Mouse (Mus musculus): Measurements from ENCODE around the gene Hes6. TPM values are rescaled to one million over a fixed set of nuclear protein-coding genes. Genes with fewer than 3 reads are reported as not detected.

Gene Hes6
- polyA plus RNA-seq, 1 experiment from 2014 or later: 75.1 TPM

GRCm38 (mm10) chr1:91454366-91454765 is 40.5 kb upstream of the Hes6 start:
- no peak for TF ChIP-seq CTCF (IDR thresholded peaks at IDR 0.05)
- no peak for TF ChIP-seq EP300 (IDR thresholded peaks at IDR 0.05)
- ATAC-seq (peak; percentile 8), DNase-seq (ENCODE audit: low spot score) (peak; percentile 61)
- Histone ChIP-seq H3K9me3 (ENCODE audit: low read length) (no peaks in the 10 kb centered on the region), H3K27ac (ENCODE audit: low read length) (peak overlapping the region; percentile 98), H3K4me2 (replicated peaks; ENCODE audit: low read depth, low read length) (0 out of 2 replicates have a peak overlapping the region, but pooled peaks have one; percentile 11), H3K27me3 (replicated peaks; ENCODE audit: insufficient read depth, low read length) (no peaks in the 10 kb centered on the region), H3K9ac (replicated peaks; ENCODE audit: low read depth) (no peak overlapping the region), H3K4me1 (ENCODE audit: insufficient read depth, low read depth, low read length) (peaks cover 50% of the 10 kb centered on the region), H3K36me3 (ENCODE audit: insufficient read depth, low read length) (peaks cover 12% of the 10 kb centered on the region), H3K4me3 (ENCODE audit: low read depth, low read length) (no peak overlapping the region)
- 50% methylated on average over 3 of the region's 3 CpGs for WGBS

- Histone ChIP-seq H3K9ac (replicated peaks; ENCODE audit: low read depth) (no peak overlapping the region), H3K4me1 (ENCODE audit: insufficient read depth, low read depth, low read length) (peaks cover 50% of the 10 kb centered on the region), H3K4me3 (ENCODE audit: low read depth, low read length) (no peak overlapping the region), H3K4me2 (replicated peaks; ENCODE audit: low read depth, low read length) (0 out of 2 replicates have a peak overlapping the region, but pooled peaks have one; percentile 11), H3K27me3 (replicated peaks; ENCODE audit: insufficient read depth, low read length) (no peaks in the 10 kb centered on the region), H3K27ac (ENCODE audit: low read length) (peak overlapping the region; percentile 98), H3K36me3 (ENCODE audit: insufficient read depth, low read length) (peaks cover 17% of the 10 kb centered on the region), H3K9me3 (ENCODE audit: low read length) (no peaks in the 10 kb centered on the region)
- no peak for ATAC-seq
- DNase-seq (ENCODE audit: low spot score): peak; percentile 57
- no peak for TF ChIP-seq CTCF (IDR thresholded peaks at IDR 0.05)
- TF ChIP-seq EP300 (IDR thresholded peaks at IDR 0.05): 0 out of 2 replicates have a peak, but pooled peaks have one; percentile 5
- WGBS: 60% methylated on average over 9 of the region's 9 CpGs
These were observed 40.1 kb upstream of the Hes6 start for GRCm38 (mm10) chr1:91453932-91454331.

- ATAC-seq (no peak), DNase-seq (ENCODE audit: low spot score) (no peak)
- H3K36me3 ChIP-seq (ENCODE audit: insufficient read depth, low read length): peaks cover 38% of the 10 kb centered on the region
- H3K9me3 ChIP-seq (ENCODE audit: low read length): no peaks in the 10 kb centered on the region
- no peak overlapping the region for H3K4me3 ChIP-seq (ENCODE audit: low read depth, low read length)
- no peaks in the 10 kb centered on the region for H3K27me3 ChIP-seq (replicated peaks; ENCODE audit: insufficient read depth, low read length)
- no peak for TF ChIP-seq CTCF (IDR thresholded peaks at IDR 0.05)
- no peak for TF ChIP-seq EP300 (IDR thresholded peaks at IDR 0.05)
- H3K27ac ChIP-seq (ENCODE audit: low read length): peak overlapping the region; percentile 33; the same call in 1 of the 2 replicates
- no peak overlapping the region for H3K4me2 ChIP-seq (replicated peaks; ENCODE audit: low read depth, low read length)
- H3K4me1 ChIP-seq (ENCODE audit: insufficient read depth, low read depth, low read length): peaks cover 41% of the 10 kb centered on the region
- 41% methylated on average over 5 of the region's 5 CpGs for WGBS
- H3K9ac ChIP-seq (replicated peaks; ENCODE audit: low read depth): no peak overlapping the region
These were observed 37.8 kb upstream of the Hes6 start for GRCm38 (mm10) chr1:91451547-91452084.

- H3K4me1 ChIP-seq (ENCODE audit: insufficient read depth, low read depth, low read length): peaks cover 44% of the 10 kb centered on the region
These were observed 37.0 kb upstream of the Hes6 start for GRCm38 (mm10) chr1:91450851-91451250.

GRCm38 (mm10) chr1:91448688-91449087 is 34.9 kb upstream of the Hes6 start:
- no peak overlapping the region for H3K4me2 ChIP-seq (replicated peaks; ENCODE audit: low read depth, low read length)
- no peak overlapping the region for H3K9ac ChIP-seq (replicated peaks; ENCODE audit: low read depth)
- H3K4me1 ChIP-seq (ENCODE audit: insufficient read depth, low read depth, low read length): peaks cover 26% of the 10 kb centered on the region; the same call in 1 of the 2 replicates
- peaks cover 52% of the 10 kb centered on the region for H3K36me3 ChIP-seq (ENCODE audit: insufficient read depth, low read length)
- peak; percentile 92 for ATAC-seq
- no peaks in the 10 kb centered on the region for H3K27me3 ChIP-seq (replicated peaks; ENCODE audit: insufficient read depth, low read length)
- no peak for TF ChIP-seq CTCF (IDR thresholded peaks at IDR 0.05)
- peak; percentile 97 for TF ChIP-seq EP300 (IDR thresholded peaks at IDR 0.05)
- peak; percentile 92 for DNase-seq (ENCODE audit: low spot score)
- H3K9me3 ChIP-seq (ENCODE audit: low read length): no peaks in the 10 kb centered on the region
- WGBS: 60% methylated on average over 10 of the region's 10 CpGs
- H3K4me3 ChIP-seq (ENCODE audit: low read depth, low read length): no peak overlapping the region
- H3K27ac ChIP-seq (ENCODE audit: low read length): peak overlapping the region; percentile 82

More at GRCm38 (mm10) chr1:91450851-91451250, 37.0 kb upstream of the Hes6 start:
- H3K4me2 ChIP-seq (replicated peaks; ENCODE audit: low read depth, low read length): no peak overlapping the region
- 65% methylated on average over 5 of the region's 5 CpGs for WGBS
- H3K36me3 ChIP-seq (ENCODE audit: insufficient read depth, low read length): peaks cover 40% of the 10 kb centered on the region
- DNase-seq (ENCODE audit: low spot score) (no peak), ATAC-seq (no peak)
- H3K9ac ChIP-seq (replicated peaks; ENCODE audit: low read depth): no peak overlapping the region
- no peaks in the 10 kb centered on the region for H3K27me3 ChIP-seq (replicated peaks; ENCODE audit: insufficient read depth, low read length)
- H3K9me3 ChIP-seq (ENCODE audit: low read length): no peaks in the 10 kb centered on the region
- TF ChIP-seq CTCF (IDR thresholded peaks at IDR 0.05): no peak
- TF ChIP-seq EP300 (IDR thresholded peaks at IDR 0.05): no peak
- no peak overlapping the region for H3K27ac ChIP-seq (ENCODE audit: low read length)
- H3K4me3 ChIP-seq (ENCODE audit: low read depth, low read length): no peak overlapping the region

- Histone ChIP-seq H3K4me3 (ENCODE audit: low read depth, low read length) (no peak overlapping the region), H3K4me2 (replicated peaks; ENCODE audit: low read depth, low read length) (no peak overlapping the region), H3K9ac (replicated peaks; ENCODE audit: low read depth) (no peak overlapping the region), H3K27ac (ENCODE audit: low read length) (peak overlapping the region; percentile 87), H3K27me3 (replicated peaks; ENCODE audit: insufficient read depth, low read length) (no peaks in the 10 kb centered on the region), H3K4me1 (ENCODE audit: insufficient read depth, low read depth, low read length) (peaks cover 11% of the 10 kb centered on the region; the same call in 1 of the 2 replicates), H3K9me3 (ENCODE audit: low read length) (no peaks in the 10 kb centered on the region), H3K36me3 (ENCODE audit: insufficient read depth, low read length) (peaks cover 61% of the 10 kb centered on the region)
- DNase-seq (ENCODE audit: low spot score) (no peak), ATAC-seq (no peak)
- TF ChIP-seq CTCF (IDR thresholded peaks at IDR 0.05) (no peak), EP300 (IDR thresholded peaks at IDR 0.05) (no peak)
- WGBS: 84% methylated on average over 4 of the region's 4 CpGs
These were observed 32.7 kb upstream of the Hes6 start for GRCm38 (mm10) chr1:91446511-91446910.

Data from lung, postnatal 0 days (tissue).